Mouse (Mus musculus) limb, embryonic 13.5 days (tissue): ENCODE measurements around the gene Azi2. TPM values are rescaled to one million over a fixed set of nuclear protein-coding genes. Genes with fewer than 3 reads are reported as not detected.

Experiments used
- ATAC-seq: fragments of 200-750 bp; cut with Nextera tagmentation; 2 replicates; pipeline ENCODE4 v1.8.0; 2017; ENCODE audit warnings: low read depth, moderate number of reproducible peaks, moderate TSS enrichment; ENCODE audit not compliant: low FRiP score
- H3K27ac ChIP-seq: fragments of 300-500 bp; sonication (generic); 2 replicates; pipeline ENCODE4 v1.5.1; 2015; ENCODE audit warnings: inconsistent platforms, mild to moderate bottlenecking, moderate library complexity
- H3K27me3 ChIP-seq: fragments of 300-500 bp; sonication (generic); 2 replicates; pipeline ENCODE4 v1.6.1; 2015; ENCODE audit warnings: mild to moderate bottlenecking, inconsistent platforms
- H3K36me3 ChIP-seq: fragments of 300-500 bp; sonication (generic); 2 replicates; pipeline ENCODE4 v1.6.1; 2015; ENCODE audit warnings: inconsistent platforms, mild to moderate bottlenecking, moderate library complexity
- H3K4me1 ChIP-seq: fragments of 300-500 bp; sonication (generic); 2 replicates; pipeline ENCODE4 v1.6.1; 2015; ENCODE audit warnings: inconsistent platforms
- H3K4me2 ChIP-seq: fragments of 300-500 bp; sonication (generic); replicated peaks from 2 replicates; pipeline ENCODE4 v1.6.1; 2015; ENCODE audit warnings: inconsistent platforms, mild to moderate bottlenecking, moderate library complexity
- H3K4me3 ChIP-seq: fragments of 300-500 bp; sonication (generic); 2 replicates; pipeline ENCODE4 v1.5.1; 2015; ENCODE audit warnings: moderate library complexity, mild to moderate bottlenecking, inconsistent platforms
- H3K9ac ChIP-seq: fragments of 300-500 bp; sonication (generic); 2 replicates; pipeline ENCODE4 v1.6.1; 2015; ENCODE audit warnings: mild to moderate bottlenecking, inconsistent platforms
- H3K9me3 ChIP-seq: fragments of 300-500 bp; sonication (generic); 2 replicates; pipeline ENCODE4 v1.6.1; 2016; ENCODE audit warnings: inconsistent platforms
- WGBS: fragments of 180-500 bp; shearing (Covaris S2); methylation state at CpG from one replicate; pipeline ENCODE4 v1.1.7; 2015; 5-methylcytosine and 5-hydroxymethylcytosine counted together
- microRNA-seq: library from miRNA; unstranded; fragments of <30 nt; microRNA quantifications from one replicate; pipeline ENCODE4, GENCODE M21; 2016
- polyA plus RNA-seq: library from polyadenylated mRNA; unstranded; fragments of >200 nt; fragmentation: Nextera tagmentation; extraction: Ambion mirVana; gene quantifications from 2 replicates; pipeline ENCODE4 v1.2.1, GENCODE M21; 2015

Azi2 gene
- polyA plus RNA-seq, 1 experiment from 2014 or later: 75.6 TPM

DNA sequence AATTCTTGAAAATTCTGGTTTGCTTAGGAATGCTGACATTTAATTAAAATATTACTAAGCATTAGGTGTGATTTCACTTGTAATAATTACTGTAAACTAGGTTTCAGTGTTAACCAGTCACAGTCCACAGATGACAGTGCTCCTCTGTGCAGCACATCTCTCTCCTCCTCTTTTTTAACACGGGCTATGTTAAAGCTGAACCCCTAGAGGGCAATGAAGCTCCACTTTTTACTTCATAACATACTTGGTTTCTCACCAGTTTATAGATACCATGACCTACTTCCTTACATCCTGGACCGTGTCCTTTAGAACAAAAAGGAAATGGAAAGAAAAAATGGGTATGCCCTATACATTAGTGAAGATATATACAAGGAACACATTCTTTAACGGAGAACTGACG is 59.1 kb downstream of the Azi2 start:
- Histone ChIP-seq H3K27ac (no peak overlapping the region), H3K9me3 (no peaks in the 10 kb centered on the region), H3K27me3 (no peaks in the 10 kb centered on the region), H3K4me1 (peaks cover 9% of the 10 kb centered on the region), H3K4me2 (no peak overlapping the region), H3K36me3 (no peaks in the 10 kb centered on the region), H3K4me3 (no peak overlapping the region), H3K9ac (no peak overlapping the region)
- 48% methylated on average over 4 of the region's 4 CpGs for WGBS
- peak; percentile 40; the same call in 1 of the 2 replicates for ATAC-seq

DNA sequence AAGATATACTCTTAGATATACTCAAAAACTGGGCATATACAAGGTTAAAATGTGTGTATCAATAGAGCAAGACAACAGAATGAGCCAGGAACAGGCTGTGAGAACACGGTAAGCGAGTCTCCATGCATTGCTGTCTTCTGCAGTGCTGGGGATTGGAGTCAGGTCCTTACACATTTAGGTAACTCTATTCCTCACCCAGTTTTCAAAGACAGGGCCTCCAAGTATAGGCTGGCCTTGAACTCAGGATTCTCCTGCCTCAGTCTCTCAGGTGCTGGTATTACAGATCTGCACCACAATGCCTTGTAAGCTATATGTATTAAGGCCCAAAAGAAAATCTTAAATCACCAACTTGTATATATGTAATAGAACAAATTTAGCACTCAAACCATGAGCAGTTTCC is 60.2 kb downstream of the Azi2 start:
- Histone ChIP-seq H3K9me3 (no peaks in the 10 kb centered on the region), H3K27ac (no peak overlapping the region), H3K4me2 (no peak overlapping the region), H3K4me3 (no peak overlapping the region), H3K27me3 (no peaks in the 10 kb centered on the region), H3K4me1 (peaks cover 9% of the 10 kb centered on the region), H3K36me3 (no peaks in the 10 kb centered on the region), H3K9ac (no peak overlapping the region)
- ATAC-seq: no peak
- WGBS: 88% methylated on average over 2 of the region's 2 CpGs

DNA sequence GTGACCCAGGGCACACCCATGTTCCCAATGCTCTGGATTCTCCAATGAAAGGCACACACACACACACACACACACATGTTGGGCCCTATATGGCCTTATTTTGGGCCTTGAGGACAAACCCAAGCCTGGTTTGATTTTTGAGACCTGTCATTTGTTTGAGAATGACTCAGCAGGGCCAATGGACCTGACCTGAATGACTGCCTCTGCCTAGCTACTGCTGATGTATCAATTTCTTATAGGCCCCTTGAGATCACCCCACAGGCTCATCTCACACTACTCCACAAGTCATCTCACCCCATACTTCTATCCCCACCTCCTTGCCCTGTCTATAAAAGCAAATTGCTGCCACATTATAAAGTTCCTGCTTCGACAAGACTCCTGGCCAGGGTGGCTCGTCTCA is 61.5 kb downstream of the Azi2 start:
- H3K36me3 ChIP-seq: no peaks in the 10 kb centered on the region
- H3K4me1 ChIP-seq: peaks cover 4% of the 10 kb centered on the region
- no peak overlapping the region for H3K4me2 ChIP-seq
- no peak overlapping the region for H3K9ac ChIP-seq
- 75% methylated on average over 2 of the region's 2 CpGs for WGBS
- no peaks in the 10 kb centered on the region for H3K9me3 ChIP-seq
- no peak overlapping the region for H3K27ac ChIP-seq
- no peak for ATAC-seq
- H3K4me3 ChIP-seq: no peak overlapping the region
- H3K27me3 ChIP-seq: no peaks in the 10 kb centered on the region

DNA sequence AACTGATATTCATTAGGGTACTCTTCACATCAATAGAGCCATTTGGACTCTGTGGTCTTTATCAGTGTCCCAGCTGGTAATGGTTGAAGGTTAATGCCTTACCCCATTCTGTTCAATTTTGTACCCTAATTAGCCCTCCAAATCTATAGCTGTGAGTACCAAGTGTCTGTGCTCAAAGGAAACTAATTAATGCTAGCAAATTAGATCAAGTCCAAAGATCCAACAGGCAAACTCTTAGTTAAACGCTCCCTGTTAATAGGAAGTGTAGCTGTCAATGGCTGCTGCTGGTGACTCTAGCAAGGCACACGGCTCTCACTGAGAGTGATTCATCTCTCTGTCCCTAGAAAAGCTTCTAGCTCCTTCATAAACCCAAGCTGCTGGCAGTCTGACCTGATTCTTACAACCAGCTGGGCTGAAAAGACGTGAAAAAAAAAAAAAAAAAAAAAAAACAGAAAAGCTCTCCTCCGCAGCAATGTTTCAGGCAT is 68.3 kb downstream of the Azi2 start:
- peaks cover 7% of the 10 kb centered on the region; the same call in 1 of the 2 replicates for H3K4me1 ChIP-seq
- H3K4me3 ChIP-seq: no peak overlapping the region
- H3K9me3 ChIP-seq: no peaks in the 10 kb centered on the region
- no peaks in the 10 kb centered on the region for H3K36me3 ChIP-seq
- no peaks in the 10 kb centered on the region for H3K27me3 ChIP-seq
- no peak for ATAC-seq
- H3K4me2 ChIP-seq: no peak overlapping the region
- WGBS: 30% methylated on average over 4 of the region's 4 CpGs
- no peak overlapping the region for H3K9ac ChIP-seq
- no peak overlapping the region for H3K27ac ChIP-seq

DNA sequence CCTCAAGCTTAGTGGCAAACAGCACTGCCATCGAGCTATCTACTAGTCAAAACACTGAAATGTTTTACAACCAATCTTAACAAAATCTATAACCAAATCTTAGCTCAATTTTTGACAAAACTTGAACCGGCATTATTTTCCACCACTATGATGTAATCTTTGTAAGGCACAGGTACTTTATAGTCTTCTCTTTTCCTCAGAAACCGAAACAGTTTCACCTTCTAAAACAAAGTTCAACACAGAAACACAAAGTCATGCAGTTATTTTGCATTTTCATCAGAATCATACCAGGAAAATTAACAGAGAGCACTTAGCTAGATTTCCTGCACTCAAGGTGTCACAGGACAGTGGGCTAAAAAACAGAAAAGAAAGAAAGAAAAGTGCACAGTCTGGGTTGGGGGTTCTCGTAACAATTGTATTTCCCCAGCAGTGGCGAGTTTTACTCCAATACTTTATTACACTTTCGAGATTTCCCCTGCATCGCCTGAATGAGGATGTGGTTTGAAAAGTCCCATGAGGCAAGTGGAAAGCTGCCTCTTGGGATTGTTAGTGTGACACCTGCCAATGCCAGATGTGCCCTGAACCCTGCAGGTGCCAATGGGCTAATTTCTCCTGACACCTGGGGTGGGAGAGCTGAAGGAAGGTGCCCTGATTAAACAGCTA is 69.5 kb downstream of the Azi2 start:
- ATAC-seq: no peak
- 57% methylated on average over 7 of the region's 7 CpGs for WGBS
- no peak overlapping the region for H3K27ac ChIP-seq

DNA sequence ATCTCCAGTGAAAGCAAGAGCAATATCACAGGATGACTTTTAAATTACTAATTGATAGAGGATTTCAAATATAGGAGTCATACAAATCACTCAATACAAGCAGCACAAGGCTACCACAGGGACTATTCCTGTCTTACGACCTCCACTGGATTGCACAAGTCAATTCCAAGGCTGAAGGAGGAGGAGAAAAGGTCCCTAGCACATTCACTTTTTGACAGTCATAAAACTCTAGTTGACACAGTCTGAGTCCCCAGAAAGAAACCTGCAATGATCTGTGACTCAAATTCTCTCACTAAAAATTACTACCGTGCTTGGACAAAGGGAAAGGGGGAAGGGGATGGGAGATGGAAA is 70.0 kb downstream of the Azi2 start:
- Histone ChIP-seq H3K27ac (no peak overlapping the region), H3K4me2 (no peak overlapping the region), H3K9ac (no peak overlapping the region), H3K9me3 (no peaks in the 10 kb centered on the region), H3K4me1 (peaks cover 7% of the 10 kb centered on the region; the same call in 1 of the 2 replicates), H3K4me3 (no peak overlapping the region), H3K27me3 (no peaks in the 10 kb centered on the region), H3K36me3 (no peaks in the 10 kb centered on the region)
- WGBS: 47% methylated on average over 2 of the region's 2 CpGs
- ATAC-seq: no peak

More for the DNA sequence above, 69.5 kb downstream of the Azi2 start:
- Histone ChIP-seq H3K4me3 (no peak overlapping the region), H3K4me1 (peaks cover 7% of the 10 kb centered on the region; the same call in 1 of the 2 replicates), H3K9ac (no peak overlapping the region), H3K4me2 (no peak overlapping the region), H3K9me3 (no peaks in the 10 kb centered on the region), H3K27me3 (no peaks in the 10 kb centered on the region), H3K36me3 (no peaks in the 10 kb centered on the region)

Small RNAs within 50 kb of the gene (microRNA-seq; reads per million reads assigned to microRNA genes)
- not detected for gene Gm22008

Other genes starting within 250 kb of the Azi2 start
- 36.6 and 40.8 TPM in 2 replicates for gene Cmc1, start 109.7 kb downstream of the Azi2 start, polyA plus RNA-seq